Mouse (Mus musculus) ES-E14 (cell line): ENCODE measurements at regions not wholly inside any gene's neighbourhood (a gene's known extent, or its start where the extent isn't known, plus 50 kb on each side); places are given as distances from the start of the nearest gene placed in this dataset.

Experiments
- MAFK ChIP-seq: IDR thresholded peaks from 2 replicates; pipeline ENCODE4 v1.6.1; 2014; ENCODE audit warnings: mild to moderate bottlenecking, low read depth, low read length, inconsistent platforms; ENCODE audit not compliant: insufficient read depth
- ZC3H11A ChIP-seq: IDR thresholded peaks from 2 replicates; pipeline ENCODE4 v1.6.1; 2012; ENCODE audit warnings: low read depth, mild to moderate bottlenecking, inconsistent platforms, low read length, borderline replicate concordance
- ZNF384 ChIP-seq: IDR thresholded peaks from 2 replicates; pipeline ENCODE4 v1.6.1; 2012; ENCODE audit warnings: low read depth, low read length, inconsistent platforms

DNA sequence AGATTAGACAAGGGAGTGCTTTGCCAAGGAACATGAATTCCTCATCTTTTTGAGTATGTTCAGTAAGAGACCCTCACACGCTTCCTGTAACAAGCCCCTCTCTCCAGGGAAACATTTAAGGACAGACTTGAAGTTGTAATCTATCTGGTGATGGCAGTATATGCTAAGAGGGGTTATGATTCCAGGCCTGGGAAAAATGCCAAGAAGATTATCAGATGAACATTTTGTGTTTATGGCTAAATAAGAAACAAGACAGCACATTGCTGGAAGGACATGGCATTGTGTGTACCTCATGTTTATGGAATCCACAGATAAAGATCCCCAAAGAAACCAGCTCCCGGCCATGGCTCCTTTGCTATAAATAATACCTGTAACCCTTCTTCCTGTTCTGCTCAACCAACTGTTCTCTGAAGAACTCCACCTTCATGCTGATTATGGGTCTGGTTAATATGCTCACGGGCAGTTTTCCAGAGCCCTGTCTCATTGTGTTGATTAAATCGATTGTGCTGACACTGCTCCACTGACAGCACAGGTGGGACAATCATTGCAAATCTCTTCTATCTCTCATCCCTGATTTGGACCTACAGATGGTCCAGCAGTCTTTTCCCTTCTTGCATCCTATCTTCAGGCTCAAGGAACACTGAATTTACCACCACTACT lies 327.7 kb downstream of the Abcc12 start:
- TF ChIP-seq ZC3H11A: no peak
- no peak for TF ChIP-seq ZNF384
- no peak for TF ChIP-seq MAFK
